Mouse (Mus musculus) granulocyte monocyte progenitor cell, adult 5-6 weeks (primary cell): ENCODE data around the gene Etv3. TPM values are rescaled to one million over a fixed set of nuclear protein-coding genes. Genes with fewer than 3 reads are reported as not detected.

Source experiments
- ATAC-seq: replicated peaks from 2 replicates; pipeline ENCODE4 v1.8.0; 2016; ENCODE audit warnings: mild to moderate bottlenecking, moderate TSS enrichment, inconsistent platforms; ENCODE audit not compliant: poor library complexity, severe bottlenecking
- total RNA-seq, 2 experiments: library from RNA; stranded (forward) in 1 of 2; stranded (reverse) in 1 of 2; fragments of 200-712, 200-1000 nt in 1 of 2; fragments of >200 nt in 1 of 2; fragmentation: Nextera tagmentation in 1 of 2; gene quantifications; 2 replicates each; pipeline ENCODE4 v1.2.3; 2014 to 2017

Gene Etv3
- total RNA-seq, 2 experiments from 2014 or later = 7.0 to 9.4 TPM

DNA sequence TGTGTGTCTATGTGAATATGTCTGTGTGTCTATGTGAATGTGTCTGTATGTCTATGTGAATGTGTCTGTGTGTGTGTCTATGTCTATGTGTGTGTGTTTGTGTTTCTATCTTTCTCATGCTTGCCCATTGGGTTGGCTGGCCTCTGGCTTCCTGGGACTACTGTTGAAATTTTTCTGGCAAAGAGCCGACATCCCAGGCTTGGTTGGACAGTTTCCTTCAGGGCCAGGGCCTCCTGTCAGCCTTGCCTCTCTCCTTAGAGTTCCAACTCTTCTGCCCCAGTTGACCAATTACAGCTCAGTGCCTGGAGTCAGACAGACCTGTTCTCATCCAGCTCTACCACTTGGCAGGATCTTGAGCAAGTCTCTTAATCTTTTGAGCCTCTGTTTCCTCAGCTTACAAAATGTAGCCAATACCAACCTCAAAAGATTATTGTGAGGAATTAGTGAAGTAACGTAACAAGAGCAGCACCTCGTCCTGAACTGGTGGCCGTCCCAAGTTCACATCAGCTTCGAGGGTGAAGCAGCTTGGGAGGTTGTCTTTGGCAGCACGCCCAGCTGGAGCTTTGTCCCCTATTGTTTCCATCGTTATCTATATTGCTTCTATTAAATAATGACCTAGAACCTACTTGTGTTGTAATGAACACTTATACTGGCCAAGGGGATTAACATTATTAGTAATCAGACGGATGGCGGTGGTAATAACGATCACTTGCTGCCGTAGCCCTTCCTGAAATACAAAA is 28.2 kb downstream of the Etv3 start:
- no peak for ATAC-seq

DNA sequence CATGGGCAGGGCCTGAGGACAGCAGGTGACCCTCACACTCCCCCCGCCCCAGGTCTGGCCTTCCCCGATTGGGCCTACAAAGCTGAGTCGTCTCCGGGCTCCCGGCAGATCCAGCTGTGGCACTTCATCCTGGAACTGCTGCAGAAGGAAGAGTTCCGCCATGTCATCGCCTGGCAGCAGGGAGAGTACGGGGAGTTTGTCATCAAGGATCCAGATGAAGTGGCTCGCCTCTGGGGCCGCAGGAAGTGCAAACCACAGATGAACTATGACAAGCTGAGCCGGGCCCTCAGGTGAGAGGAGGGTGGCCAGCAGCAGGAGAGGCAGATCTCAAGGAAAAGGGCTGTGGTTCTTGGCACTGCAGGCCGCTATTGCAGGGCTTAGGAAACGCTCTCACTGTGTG is 29.7 kb downstream of the Etv3 start:
- ATAC-seq = 0 out of 2 replicates have a peak, but pooled peaks have one; percentile 20

DNA sequence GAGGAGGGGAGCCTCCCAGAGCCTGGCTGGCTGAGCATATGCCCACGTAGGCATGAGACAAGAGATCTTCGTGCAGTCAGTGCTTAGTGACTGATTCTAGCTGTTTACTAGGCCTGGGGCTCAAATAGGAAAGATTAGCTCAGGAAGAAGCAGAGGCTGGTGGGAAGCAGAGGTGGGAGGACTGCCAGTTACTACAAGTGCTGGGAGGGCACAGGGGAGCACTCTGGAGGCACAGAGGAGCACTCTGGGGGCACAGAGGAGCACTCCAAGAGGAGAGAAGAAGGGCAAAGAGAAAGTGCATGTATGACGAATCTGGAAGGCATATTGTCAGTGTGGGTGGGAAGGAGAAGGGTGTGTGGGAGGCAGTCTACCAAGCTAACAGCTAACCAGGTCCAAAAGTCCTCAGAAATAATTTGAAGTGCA is 30.9 kb downstream of the Etv3 start:
- no peak for ATAC-seq

DNA sequence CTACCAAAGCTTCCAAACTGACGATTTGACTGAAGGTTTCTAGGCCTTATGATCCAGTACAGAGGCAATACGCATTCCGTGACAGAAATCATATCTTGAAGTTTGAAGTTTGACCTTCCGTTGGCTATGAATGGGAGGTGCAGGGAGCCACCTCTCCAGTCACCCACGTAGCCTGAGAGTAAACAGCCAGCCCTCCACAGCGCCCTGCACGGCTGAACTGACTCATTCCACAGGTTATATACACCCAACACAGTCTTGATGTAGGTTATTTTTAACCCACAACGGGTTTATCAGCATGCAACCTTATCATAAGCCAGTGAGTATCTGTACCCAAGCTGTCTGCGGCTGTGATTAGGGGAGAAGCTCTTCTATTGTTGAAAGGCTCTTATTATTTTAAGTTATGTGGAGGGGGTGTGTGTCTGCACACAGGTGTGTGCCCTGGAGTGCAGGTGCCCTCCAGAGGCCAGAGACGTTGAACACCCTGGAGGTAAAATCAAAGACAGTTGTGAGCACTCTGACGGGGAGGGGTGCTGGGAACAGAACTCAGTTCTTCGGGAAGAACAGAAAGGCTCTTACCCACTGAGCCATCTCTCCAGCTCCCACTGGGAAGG is 31.6 kb downstream of the Etv3 start:
- ATAC-seq = no peak

DNA sequence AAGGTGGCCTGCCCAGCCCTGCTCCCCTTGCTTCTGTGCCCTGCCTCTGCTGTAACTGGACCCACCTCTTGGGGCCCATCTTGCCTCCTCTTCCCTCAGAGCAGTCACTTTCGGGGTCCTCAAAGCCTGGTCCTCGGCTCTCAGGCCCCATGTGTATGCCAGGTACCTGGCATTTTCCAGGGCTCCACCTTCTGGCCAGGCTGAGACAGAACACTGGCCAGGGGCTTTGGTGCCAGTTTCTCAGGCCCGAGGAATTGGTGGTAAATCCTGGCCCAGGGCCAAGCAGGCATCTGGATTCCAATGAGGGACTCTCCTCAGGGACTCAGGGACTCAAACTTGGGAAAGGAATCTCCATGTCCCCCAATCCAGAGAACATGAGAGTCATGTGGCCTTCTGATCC is 34.9 kb downstream of the Etv3 start:
- ATAC-seq = 0 out of 2 replicates have a peak, but pooled peaks have one; percentile 2

- ATAC-seq = no peak
These were observed 36.2 kb downstream of the Etv3 start for GRCm38 (mm10) chr3:87561434-87561833.

DNA sequence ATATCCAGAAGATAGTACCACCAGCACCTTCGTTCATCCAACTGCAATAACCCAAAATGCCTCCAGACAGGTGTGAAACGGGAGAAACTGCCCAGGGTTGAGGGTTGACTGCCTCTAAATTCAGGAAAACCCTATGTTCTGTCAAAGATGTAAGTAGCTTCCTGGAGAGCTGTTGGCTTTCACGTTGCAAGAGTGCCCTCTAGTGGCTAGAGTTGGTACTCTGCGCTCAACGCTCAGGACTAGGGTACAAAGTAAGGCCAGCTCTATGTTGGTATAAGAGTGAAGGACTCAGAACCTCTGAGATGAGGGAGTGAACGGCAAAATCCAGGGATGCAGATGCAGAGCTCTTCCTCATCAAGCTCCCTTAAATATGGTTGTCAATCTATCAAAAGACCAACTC is 37.2 kb downstream of the Etv3 start:
- peak; percentile 38; the same call in 1 of the 2 replicates for ATAC-seq

GRCm38 (mm10) chr3:87563466-87563865 is 38.3 kb downstream of the Etv3 start:
- ATAC-seq = no peak

- no peak for ATAC-seq
These were observed 40.4 kb downstream of the Etv3 start for GRCm38 (mm10) chr3:87565623-87566022.

DNA sequence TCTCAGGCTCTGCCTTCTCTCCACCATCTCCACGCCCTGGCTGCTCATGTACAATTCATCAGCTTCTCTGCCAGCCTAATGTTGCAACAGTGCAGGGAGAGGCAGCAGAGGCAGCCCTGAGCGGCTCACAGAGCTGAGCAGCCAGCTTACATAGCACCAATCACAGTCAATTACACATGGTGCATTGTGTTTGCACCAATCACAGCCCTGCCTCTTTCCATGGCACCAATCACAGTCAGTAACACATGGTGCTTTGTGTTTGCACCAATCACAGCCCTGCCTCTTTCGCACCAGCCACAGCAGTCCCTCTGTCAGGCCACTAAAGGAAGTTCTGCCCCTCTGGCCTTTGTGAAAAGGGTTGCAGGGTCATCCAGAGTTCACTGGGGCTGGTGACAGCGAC is 40.9 kb downstream of the Etv3 start:
- ATAC-seq = peak; percentile 83

DNA sequence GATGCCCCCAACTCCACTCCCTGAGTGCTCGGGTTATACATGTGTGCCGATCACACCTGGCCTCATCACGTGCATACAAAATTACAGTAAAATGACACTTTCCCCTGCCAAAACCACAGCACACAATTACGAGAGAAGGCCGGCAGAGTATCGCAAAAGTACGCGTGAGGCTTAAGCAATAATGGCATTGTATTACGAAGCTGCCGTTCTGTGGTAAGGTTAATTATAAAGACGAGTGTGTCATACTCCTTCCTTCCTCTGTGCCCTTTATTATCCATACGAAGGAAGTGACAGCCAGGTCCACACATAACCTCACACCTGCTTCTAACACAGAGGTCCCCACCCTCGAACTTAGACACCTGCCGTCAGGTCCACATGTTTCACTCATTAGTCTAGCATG is 42.3 kb downstream of the Etv3 start:
- ATAC-seq = peak; percentile 63

GRCm38 (mm10) chr3:87568681-87569080 is 43.5 kb downstream of the Etv3 start:
- no peak for ATAC-seq

- ATAC-seq = no peak
These were observed 50.6 kb downstream of the Etv3 start for GRCm38 (mm10) chr3:87575766-87576165.

DNA sequence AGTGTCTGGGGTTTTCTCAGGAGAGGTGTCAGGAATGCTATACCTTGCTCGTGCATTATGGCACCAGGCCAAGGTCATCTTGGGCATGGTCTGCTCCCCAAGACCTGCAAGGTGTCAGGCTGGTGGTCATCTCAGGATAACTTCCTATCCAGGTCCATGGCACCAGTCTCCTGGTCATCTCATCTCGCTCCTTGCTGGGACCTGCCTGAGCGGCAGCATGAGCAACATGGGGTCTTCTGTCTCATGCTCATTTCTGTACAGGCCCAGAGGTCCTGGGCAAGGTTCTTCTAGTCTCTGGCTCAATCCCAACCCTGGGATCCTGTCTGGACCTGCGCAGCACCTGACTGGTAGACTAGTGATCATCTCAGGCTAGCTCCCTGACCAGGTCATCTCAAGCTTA is 57.1 kb downstream of the Etv3 start:
- ATAC-seq = no peak

Other genes with a start within 250 kb of the Etv3 start
- not detected in 2 replicates for gene Cd5l, start 167.5 kb upstream of the Etv3 start, total RNA-seq (2014; fragmentation: Nextera tagmentation)
- gene Cd5l, start 167.5 kb upstream of the Etv3 start, total RNA-seq (2017) = 0.65 TPM in 1 of 2 replicates, not detected in the other
- 2.1 and 4.1 TPM in 2 replicates for gene Fcrl1, start 149.0 kb upstream of the Etv3 start, total RNA-seq (2014; fragmentation: Nextera tagmentation)
- gene Fcrl1, start 149.0 kb upstream of the Etv3 start, total RNA-seq (2017) = 0.69 and 0.82 TPM in 2 replicates
- not detected in 2 replicates for gene Fcrl5, start 89.6 kb upstream of the Etv3 start, total RNA-seq (2014; fragmentation: Nextera tagmentation)
- gene Fcrl5, start 89.6 kb upstream of the Etv3 start, total RNA-seq (2017) = 0.21 TPM in 1 of 2 replicates, not detected in the other
- gene Arhgef11, start 92.2 kb downstream of the Etv3 start, total RNA-seq (2014; fragmentation: Nextera tagmentation) = 5.5 and 8.2 TPM in 2 replicates
- 3.6 and 6.0 TPM in 2 replicates for gene Arhgef11, start 92.2 kb downstream of the Etv3 start, total RNA-seq (2017)
- not detected in 2 replicates for gene Lrrc71, start 223.2 kb downstream of the Etv3 start, total RNA-seq (2014; fragmentation: Nextera tagmentation)
- not detected in 2 replicates for gene Lrrc71, start 223.2 kb downstream of the Etv3 start, total RNA-seq (2017)